Mouse (Mus musculus) adrenal gland, adult 2 months (tissue): ENCODE measurements around the gene Eci2. TPM values are rescaled to one million over a fixed set of nuclear protein-coding genes. Genes with fewer than 3 reads are reported as not detected.
"Not testable (repeated sequence)": the region's sequence is repeated elsewhere in the genome, so short reads cannot be mapped to it uniquely, and the experiment has no call there.

ENCODE experiments used
- DNase-seq: peaks from one replicate; pipeline ENCODE4 v3.0.0; 2021
- long read RNA-seq: library from polyadenylated mRNA; stranded (forward); transcript quantifications from one replicate; pipeline ENCODE4 v2.0.0, GENCODE M21; 2021
- polyA plus RNA-seq: library from polyadenylated mRNA; depleted of rRNA; stranded (reverse); fragments of >200 nt; gene quantifications from 2 replicates; pipeline ENCODE4 v1.2.3, GENCODE M21; 2012; rRNA removed
- total RNA-seq, 2 experiments: library from RNA; stranded (reverse); gene quantifications; 2 replicates each; pipeline ENCODE4 v1.2.3; 2021

Gene Eci2
- total RNA-seq, result 100 to 1,000 TPM in 1 of 2 experiments, 10 to 100 TPM in 1; 98.3 to 131 TPM
- 38.3 and 39.4 TPM in 2 replicates for polyA plus RNA-seq
- long read RNA-seq, transcript Eci2-201 (10 exons, 1,746 nt), result minor isoform, 17 of 92 reads
- long read RNA-seq, transcript Eci2-211 (10 exons, 1,426 nt), result major isoform, 39 of 92 reads
- long read RNA-seq, partial matches to known transcripts, result 3 of 92 reads
- long read RNA-seq, other reads (novel, unspliced or antisense), result 30 of 92 reads

DNA sequence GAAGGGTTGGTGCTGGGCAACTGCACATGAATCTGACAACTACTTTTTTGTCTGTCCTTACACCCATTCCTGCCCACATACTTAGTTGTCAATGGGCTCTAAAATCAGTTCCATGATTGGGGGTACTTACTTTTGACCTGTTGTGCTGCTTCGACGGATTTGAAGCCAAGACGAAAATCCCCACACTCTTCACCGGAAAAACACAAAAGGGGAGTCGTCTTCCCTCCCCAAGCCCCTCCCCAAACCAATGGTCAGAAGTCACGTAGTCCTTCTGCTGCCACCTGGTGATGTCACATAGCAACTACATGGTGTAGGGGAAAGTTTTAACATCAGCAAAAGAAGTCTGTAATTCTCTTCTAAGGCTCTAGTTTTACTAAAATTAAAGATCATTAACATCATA is at the start of gene Eci2:
Eci2 (minus strand) TSS at position 218 of the 400 bp plus-strand sequence.
- DNase-seq, result peak; percentile 32

DNA sequence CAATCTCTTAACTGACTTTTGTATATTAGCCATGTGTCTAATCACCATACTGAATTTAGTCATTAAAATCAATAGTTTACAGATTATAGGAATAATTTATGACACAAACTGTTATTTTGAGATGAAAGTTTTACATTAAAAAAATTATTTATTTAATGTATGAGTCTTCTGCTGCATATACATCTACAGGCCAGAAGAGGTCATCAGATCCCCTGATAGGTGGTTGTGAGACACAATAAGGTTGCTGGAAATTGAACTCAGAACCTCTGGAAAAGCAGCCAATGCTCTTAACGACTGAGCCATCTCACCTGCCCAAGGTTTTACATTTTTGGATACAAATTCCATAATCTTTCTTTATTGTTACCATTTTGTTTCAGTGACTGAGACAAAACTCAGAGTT is 48.0 kb upstream of the Eci2 start:
- no peak for DNase-seq

DNA sequence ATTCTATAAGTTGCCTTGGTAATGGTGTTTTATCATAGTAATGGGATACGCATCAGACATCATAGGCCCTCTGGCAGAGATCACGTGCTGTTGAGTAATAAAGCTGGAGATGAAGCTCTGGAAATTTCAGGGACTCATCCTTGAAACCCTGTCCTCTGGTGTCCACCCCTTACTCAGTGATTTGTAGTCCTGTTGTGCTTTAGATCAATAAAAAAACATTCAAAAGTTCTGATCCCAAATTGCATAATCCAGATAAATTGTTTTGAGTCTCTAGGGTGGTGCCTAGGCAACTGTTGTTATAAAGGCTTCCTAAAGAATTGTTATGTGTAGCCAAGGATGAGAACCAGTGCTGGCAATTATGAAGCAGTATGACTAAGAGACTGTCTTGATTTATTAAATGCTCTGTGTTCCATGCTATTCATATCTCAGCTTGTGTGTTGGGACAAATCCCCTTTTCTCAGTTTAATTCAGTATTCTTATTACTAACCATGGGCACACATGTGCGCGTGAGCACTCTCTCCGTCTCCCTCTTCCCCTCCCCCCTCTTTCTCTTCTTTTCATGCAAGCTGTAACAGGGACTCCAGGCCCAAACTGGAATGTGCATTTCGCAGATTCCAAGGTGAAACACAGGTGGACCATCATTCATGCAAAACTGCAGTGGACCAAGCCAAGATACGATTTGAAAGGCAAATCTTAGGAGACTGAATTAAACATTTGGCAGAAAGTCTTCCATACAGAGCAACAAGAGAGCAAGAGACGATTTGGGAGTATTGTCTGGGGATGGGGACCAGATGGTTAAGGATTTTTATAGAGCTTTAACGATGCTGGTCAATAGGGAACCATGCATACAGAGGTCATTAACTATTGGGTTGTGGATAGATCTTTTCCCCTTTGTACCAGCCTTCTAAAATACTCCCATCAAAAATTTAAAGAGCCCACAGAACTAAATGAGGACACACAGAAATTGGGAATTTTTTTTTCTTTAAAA is 43.9 kb upstream of the Eci2 start:
- DNase-seq, result peak; percentile 55

DNA sequence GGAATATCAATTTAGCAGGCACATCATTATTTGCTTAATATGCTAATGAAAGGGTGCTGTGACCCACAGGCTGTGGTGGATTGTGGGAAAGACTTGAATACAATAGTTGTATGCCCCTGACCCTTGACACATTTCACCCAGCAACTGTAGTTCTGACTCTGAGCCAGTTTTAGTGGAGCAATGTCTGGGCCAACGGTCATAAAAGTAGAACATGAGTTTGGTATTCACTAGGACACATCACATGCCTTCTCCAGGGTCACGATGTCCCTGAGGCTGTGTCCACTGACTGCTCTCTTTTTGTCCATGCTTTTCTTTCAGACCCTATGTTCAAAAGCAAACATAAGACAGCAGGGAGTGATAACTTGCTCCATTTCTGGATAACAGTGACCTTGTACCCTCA is 40.2 kb upstream of the Eci2 start:
- peak; percentile 70 for DNase-seq

DNA sequence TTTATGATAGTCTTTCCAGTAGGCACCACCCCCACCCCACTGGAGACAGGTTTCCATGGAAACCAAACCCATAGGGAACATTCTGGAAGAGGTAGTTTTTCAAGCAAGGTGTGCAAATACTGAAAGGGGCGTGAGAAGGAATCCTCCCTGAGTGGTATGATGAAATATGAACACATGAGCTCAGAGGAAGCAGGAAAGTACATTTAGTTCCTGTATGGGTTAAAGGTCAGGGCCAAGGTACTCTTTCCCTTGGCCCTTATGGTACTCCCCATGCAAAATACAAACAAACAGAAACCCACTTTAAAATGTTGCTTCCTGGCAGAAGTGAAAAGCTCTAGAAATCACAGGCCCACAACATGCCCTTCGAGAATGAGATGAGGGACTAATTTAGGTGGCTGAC is 39.1 kb upstream of the Eci2 start:
- no peak for DNase-seq

DNA sequence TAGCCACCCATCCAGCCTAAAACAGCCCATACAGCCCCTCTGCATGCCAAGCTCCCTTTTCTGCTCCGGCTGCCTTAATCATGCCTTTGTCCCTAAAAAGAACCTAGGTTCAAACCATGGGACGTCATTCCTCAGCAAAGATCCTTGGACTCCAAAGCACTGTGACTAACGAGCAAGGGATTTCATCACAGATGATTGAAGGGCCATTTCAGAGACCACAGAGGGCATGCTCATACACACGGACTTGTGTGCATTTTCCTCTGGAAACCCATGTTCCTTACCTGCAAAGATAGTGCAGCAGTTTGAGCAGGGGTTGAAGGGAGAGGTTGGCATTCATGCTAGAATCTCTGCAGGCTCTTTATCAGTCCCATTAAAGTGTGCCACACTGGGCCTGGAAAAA is 37.5 kb upstream of the Eci2 start:
- peak; percentile 63 for DNase-seq

DNA sequence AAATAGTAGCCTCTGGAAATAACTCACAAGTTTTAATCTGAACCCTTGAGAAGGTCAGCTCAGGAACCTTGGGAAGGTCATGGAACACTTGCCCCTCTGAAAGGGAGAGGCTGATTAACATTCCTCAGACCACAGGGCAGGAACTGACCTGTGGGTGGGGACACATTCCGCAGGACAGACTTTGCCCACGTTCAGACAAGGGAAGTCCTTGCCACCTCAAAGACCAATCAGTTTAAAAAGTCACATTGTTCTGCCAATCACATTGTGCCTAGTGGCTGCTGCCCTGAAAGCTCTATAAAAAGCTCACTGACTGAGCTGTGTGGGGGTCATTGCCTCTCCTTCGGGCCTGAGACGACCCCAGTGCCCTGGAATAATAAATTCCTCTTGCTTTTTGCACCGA is 31.2 kb upstream of the Eci2 start:
- DNase-seq, result no peak

DNA sequence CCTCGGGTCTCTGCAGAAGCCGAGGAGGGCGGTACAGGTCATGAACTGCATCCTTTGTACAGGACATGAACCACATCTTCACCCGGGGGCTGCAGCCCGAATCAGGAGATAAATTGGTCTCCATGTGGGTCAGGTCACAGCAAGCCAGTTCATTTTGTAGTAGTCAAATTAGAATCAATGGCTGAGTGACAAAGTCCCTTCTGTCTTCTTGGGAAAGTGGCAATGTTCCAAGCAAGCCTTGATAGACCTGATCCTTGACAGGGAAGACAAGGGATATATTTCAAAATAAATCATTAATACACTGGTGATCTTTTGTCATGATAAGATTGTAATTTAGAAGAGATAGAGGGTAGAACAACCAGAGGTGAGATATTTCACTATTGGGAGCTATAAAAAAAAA is 9.6 kb upstream of the Eci2 start:
- DNase-seq, result no peak

DNA sequence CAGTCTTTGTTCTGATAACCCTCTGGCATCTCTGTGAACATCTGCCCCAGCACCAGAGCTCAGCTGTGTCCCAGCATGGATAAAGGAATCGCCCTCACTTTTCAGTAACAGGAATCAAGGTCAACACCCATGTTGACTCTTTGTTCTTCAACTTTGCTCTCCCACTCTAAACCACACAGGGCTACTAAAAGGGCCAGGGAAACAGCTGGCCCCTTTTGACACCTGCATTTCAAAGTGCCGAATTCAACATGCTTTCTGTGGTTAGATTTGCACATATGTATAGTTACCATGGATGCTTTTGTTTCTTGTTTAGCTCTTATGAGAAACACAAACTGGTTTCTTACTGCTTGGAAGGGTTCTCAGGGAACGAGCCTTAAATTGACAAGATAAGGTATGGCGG is 8.8 kb upstream of the Eci2 start:
- DNase-seq, result no peak

DNA sequence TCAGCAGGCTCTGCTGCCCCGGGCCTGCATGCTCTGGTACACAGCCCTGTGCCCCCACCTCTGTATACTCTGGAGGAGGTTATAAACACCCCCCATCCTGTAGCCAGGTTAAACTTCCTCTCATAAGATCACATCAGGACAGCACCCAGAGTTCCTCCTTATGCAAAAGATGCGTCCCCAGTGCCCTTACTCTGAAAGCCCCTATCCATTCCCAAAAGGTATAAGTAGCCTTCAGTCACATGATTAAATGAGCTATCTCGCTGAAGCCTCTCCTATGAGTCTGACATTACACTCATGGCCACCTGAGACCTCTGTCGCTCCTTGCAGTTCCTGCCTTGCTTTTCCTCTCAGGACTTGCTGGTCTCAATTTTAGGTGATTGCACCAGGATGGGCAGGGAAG is 6.7 kb upstream of the Eci2 start:
- DNase-seq, result no peak

DNA sequence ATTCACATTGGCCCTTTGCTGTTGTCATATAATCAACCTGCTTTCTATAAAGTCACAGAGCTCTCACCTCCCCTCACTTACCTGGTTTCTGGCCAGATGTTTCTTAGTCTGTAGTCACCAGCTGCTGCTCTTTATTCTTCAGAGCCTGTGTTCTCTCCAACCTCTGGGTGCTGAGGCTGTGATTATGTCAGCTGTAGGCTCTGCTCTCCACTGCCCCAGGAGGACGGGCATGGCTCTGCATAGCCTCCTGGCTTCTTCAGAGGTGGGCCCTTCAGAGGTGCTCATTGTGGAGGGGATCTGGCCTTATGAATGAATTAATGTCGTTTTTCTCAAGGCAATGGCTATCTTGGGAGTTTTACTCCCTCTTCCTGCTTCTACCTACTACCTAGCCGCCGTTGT is 4.8 kb upstream of the Eci2 start:
- no peak for DNase-seq

DNA sequence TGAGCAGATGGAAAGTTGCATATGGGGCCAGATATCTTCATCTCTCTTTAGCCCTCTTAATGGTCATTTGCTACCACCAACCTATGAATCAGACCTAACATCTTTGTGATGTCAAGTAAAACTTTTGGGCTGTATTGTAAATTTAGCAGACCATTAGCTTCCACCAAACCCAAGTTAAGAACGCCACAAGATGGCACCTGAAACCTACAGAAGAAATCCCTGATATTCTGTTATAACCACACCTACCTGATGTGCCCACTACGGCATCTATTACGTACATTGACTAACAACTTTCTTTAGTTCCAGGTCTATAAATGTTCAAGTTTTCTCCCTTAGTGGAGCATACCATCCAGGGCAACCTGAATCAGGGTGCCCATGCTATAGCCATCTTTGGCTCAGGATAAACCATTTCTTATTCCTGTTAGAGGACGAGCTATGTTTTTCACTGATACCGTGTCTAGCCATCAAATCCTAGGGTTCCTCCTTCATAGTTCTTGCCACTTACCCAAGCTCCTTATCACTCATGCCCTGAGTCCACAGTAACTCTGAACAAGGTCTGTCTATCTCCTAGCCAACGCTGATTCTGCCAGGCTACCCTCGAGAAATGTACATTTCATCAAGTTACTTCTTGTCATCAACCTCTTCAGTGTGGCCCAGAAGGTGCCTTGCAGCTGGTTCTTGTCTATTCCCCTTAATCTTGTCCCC is 4.2 kb upstream of the Eci2 start:
- DNase-seq, result no peak

DNA sequence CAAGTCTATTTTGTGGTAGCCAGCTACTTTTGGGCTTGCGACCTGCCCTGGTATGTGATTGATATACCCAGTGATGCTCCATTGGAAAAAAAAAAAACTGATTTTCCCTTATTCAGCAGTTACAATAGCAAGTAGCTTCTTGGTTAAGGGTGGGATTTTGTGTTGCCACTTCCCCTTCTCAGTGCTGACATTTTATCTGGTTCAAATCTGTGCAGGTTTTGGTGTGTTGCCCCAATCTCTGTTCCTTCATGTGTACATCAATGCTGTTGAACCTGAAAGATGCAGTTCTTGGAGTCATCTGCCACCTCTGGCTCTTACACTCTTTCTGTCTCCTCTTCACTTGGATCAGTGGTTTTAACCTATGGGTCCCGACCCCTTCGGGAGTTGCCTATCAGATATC is 1.5 kb upstream of the Eci2 start:
- no peak for DNase-seq

DNA sequence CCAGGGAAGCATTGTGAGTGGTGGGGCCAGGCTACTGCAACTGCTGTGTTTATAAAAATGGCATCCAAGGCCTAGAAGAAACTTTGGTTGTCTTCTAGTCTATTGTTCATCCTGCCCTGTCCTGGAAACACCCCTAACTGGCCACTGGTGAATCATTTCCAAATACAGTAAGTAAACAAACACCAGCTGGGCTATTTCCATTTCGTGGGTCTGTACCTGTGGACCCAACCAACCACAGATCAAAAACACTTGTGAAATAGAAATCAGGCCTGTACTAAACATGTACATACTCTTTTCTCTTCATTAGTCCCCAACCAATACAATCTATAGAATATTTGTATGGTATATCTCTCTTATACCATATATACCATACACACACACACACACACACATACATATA is 3.5 kb downstream of the Eci2 start:
- DNase-seq, result not testable (repeated sequence)

DNA sequence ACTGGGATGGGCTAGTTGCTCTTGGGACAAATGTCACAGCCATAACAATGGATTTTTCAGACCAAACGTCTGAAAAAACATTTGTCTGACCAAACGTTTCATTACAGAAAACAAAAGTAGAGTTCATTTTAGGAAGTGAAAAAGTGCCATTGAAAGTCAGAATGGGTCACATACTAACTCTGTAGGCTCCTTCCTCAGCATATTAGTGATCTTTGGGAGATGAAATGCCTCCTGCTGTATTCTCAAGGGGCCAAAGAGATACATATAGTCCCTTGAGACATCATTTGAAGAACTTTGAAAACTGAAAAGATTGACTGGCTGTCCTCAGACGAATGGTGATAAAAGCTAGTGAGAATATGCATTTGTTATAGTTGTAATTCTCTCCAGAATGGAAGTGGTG is 6.5 kb downstream of the Eci2 start:
- no peak for DNase-seq

DNA sequence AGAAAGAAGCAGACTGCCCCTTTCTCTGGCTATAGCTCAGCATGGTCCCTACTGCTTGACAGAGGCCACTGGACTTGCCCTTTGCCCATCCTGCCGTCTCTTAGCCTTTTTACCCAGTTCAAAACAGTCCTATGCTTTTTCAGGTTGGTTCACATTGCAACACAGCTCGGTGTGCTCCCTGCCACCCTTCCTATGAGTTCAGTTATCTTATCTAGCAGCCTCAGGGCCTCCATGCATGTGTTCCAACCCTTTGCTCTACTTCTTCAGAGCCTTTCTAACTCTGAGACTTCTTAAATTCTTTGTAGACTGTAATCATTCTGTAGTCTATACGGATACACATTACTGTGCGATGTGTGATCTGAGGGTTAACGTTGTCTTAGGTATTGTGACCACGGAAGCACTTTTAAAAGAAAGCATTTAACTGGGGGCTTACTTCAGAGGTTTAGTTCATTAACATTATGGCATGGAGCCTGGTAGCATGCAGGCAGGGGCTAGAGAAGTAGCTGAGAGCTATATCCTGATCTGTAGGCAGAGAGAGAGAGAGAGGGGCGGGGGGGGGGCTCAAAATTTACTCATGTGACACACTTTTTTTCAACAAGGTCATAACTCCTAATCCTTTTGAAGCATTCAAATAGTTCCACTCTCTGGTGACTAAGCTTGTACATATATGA is 7.9 kb downstream of the Eci2 start:
- no peak for DNase-seq

DNA sequence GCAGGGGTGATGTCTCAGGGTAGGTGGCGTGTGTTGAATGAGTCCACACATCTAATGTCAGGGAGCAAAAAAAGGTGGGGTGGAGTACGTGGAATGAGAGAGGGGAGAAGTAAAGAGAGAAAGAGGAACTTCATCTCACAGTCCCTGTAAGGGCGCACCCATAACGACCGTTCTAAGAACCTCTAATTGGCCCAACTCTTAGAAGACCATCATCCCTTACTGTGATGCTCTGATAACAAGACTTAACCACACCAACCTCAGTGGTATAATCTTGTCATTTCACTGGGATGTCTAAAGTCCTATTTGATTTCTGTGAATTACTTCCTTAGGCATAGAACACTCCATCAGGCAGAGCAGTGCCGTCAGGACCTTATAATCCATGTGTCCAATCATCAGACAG is 9.5 kb downstream of the Eci2 start:
- no peak for DNase-seq

DNA sequence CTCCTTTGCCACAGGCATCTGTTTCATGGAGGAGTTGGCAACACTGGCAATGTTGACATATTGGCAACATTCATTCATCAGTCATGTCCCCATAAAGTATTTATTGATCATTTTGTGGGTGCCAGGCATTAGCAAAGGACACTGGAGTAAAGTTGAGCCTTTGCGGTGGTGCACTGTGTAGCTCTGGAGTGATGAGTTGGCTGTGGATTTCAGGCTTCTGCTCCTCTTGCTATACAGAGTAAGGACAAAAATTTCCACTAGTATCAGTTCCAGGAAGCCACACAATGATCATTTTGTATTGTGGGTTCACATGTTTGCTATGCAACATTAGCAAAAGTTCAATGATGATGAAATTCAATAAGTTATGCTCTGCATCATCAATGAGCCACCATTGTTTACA is 10.8 kb downstream of the Eci2 start:
- DNase-seq, result no peak

DNA sequence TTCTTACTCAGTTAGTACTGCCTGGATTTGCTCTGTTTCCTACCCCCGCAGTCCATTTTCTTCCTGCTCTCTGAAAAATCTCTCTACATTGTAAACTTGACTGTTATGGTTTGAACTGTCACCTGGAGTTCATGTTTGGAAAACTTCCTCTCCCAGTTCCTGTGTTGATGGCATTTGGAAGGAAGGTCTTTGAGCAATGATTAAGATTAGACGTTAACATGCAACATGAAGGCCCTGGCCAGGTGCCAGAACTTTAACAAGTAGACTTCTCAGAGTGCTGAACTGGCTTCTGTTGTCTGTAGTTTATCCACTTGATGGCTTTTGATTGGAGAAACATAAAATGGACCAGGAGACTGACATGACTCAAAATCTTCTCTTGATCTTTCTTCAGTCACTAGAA is 31.0 kb downstream of the Eci2 start:
- DNase-seq, result no peak

DNA sequence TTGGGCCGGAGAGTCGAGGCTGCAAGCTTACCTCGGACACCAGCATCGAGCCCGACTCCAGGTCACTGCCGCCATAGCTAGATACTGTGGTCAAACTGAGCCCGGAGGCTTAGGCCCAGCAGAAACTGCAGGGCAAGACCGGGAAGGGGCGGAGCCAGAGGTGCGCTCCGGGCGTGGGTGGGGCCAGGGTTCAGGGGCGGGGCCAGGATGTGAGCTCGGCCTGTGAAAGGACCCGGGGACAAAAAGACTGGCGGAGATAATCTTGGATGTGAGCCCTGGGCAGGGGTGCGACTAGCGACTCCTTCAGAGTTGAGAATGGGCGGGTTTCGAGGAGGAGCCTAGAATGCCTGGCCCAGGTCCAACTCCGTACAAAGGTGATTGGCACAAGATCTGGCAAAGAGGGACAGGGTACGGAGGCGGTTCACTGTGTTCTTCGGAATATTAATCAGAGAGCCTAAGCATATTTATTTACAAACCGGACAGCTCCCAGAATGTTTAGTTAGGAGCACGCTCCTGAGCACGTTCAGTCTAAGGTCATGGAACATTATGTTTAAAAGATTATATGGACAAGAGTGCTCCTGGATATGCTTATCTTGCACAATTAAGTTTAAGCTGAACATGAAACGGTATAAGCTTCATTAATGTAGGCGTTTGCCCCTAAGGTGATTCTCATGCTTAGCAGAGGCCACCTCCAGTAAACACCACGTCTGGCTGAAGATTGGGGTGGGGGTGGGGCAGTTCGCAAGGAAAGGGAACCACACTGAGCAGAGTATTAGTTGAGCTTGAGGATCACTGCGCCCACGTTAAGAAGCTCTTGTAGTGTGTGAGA is 32.7 kb downstream of the Eci2 start:
- peak; percentile 98 for DNase-seq

DNA sequence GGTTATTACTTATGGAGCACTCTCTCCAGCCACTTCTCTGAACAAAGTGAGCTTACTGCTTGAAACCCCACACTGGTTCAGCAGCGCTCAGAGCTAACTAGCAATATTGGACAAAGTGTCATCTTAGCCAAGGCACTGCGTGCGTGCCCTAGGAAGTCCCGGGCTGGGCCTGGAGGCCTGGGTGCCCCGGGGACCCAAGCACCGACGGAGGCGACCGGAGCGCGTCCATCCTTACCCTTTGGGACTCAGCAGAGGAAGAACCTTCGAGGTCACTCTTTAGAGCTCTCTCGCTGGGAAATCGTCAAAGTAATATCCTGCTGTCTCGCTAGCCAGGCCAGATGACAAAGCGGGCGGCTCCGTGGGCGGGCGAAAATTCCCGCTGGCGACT is 33.3 kb downstream of the Eci2 start:
- DNase-seq, result no peak

DNA sequence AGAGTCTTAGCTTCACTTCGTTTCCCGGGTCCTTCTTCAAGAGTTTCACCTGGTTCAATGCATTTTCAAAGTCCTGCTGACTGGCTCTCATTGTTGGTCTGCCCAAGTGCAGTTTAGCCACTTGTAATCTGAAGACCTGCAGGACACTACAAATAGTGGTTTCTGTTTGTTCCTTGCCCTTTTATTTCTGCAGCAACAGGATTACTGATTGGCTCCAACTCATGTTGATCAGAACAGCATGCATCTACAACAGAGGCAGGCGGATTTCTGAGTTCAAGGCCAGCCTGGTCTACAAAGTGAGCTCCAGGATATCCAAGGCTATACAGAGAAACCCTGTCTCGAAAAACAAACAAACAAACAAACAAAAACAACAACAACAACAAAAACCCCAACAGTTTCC is 33.8 kb downstream of the Eci2 start:
- no peak for DNase-seq
